Mouse (Mus musculus): ENCODE measurements around the gene Birc2. TPM values are rescaled to one million over a fixed set of nuclear protein-coding genes. Genes with fewer than 3 reads are reported as not detected.
A peak's percentile ranks its signal among the peaks of the same experiment; 100 is the strongest.

Gene Birc2
- total RNA-seq, 2 experiments from 2014 or later: 15.2 to 17.6 TPM

- intact Hi-C loops (cut with DNase I; ENCODE audit: low total_unique reads): loop anchor here (10.0 kb wide), 1 partner anchor 138 kb away; no protein-coding TSS in a partner anchor
- DNase-seq: no peak
Measured at GRCm38 (mm10) chr9:7852346-7853230, 15.7 kb upstream of the Birc2 start.

DNA sequence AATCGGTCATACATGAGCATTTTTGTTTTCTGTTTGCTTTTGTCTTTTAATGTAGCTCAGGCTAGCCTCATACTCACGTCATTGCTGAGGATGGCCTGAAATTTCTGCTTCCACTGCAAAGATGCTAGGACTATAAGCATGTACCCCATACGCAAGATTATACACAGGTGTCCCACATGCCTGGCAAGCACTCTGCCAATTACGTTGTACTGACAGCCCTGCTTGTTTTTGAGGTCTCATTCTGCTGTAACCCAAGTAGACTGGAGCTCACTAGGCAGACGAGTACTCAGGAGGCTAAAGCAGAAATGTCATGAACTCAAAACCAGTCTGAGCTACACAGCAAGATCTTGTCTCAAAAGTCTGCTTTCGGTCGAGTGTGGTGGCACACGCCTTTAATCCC is 15.0 kb upstream of the Birc2 start:
- no peak for DNase-seq
- intact Hi-C loops (cut with DNase I; ENCODE audit: low total_unique reads): loop anchor here (10.0 kb wide), 1 partner anchor 137 kb away; no protein-coding TSS in a partner anchor

- intact Hi-C loops (cut with DNase I; ENCODE audit: low total_unique reads): no loop called here
- DNase-seq: no peak
Measured at GRCm38 (mm10) chr9:7848191-7848590, 11.3 kb upstream of the Birc2 start.

DNA sequence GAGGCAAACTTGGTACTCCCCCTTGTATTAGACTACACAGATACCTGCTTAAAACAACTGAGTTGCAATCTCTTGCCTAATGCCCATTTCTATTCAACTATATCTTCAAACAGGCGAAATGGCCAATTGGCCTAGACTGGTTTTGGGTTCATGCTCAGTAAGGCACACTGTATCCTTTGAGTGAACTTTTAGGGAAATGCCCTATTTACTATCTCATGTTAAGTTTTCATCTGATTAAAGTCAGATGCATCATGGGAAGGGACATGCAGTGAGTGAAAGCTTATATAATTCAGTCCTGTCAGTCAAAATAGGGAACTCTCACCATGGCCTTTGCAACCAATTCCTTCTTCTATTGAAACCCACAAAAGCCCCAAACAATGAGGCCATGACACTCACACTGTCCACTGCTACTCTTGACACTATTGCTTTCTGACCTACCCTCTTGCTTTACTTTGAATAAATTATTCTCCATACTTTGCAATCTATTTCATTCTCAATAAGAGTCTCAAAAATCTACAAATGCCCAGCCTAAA is 9.9 kb upstream of the Birc2 start:
- no peak for DNase-seq
- intact Hi-C loops (cut with DNase I; ENCODE audit: low total_unique reads): no loop called here

- no peak for DNase-seq
- intact Hi-C loops (cut with DNase I; ENCODE audit: low total_unique reads): no loop called here
Measured at GRCm38 (mm10) chr9:7845216-7845895, 8.5 kb upstream of the Birc2 start.

DNA sequence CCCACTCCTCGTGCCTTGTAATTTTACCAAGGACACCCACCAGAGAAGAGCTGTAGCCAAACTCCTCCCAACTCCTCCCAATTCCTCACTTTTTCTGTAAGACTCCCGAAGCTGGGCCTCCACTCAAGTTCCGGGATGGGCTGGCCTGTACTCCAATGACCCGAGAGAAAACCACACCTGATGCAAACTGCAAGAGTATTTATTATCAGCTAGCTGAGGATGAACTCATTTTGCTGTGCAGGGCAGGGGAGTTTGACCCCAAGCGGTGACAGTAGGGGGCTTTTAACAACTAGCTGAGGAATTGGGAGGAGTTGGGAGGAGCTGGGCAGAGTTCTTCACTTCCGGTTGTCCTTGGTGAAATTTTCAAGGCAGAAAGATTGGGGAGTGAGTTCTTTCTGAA is 4.4 kb upstream of the Birc2 start:
- no peak for DNase-seq
- intact Hi-C loops (cut with DNase I; ENCODE audit: low total_unique reads): no loop called here

GRCm38 (mm10) chr9:7837806-7838440 is 1.1 kb upstream of the Birc2 start:
- DNase-seq: no peak
- intact Hi-C loops (cut with DNase I; ENCODE audit: low total_unique reads): no loop called here

DNA sequence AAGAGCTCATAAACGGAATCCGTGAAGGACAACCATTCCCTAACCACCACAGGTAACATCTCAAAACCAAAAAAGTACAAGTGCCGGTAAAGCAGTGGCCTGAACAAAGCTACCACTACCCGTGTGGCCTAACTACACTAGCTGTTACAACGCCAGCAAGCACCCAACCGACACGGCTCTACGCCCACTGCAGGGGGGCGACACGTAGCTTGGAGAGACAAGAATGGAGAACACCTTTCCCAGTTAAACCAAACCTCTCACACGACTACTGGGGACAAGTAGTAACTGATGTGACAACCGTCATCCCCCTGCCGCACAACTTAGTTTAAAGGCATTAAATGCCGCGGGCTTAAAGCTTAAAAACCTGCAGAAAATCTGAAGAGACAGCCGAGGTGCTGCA is 533 bp downstream of the Birc2 start:
- intact Hi-C loops (cut with DNase I; ENCODE audit: low total_unique reads): no loop called here
- peak; percentile 17 for DNase-seq

DNA sequence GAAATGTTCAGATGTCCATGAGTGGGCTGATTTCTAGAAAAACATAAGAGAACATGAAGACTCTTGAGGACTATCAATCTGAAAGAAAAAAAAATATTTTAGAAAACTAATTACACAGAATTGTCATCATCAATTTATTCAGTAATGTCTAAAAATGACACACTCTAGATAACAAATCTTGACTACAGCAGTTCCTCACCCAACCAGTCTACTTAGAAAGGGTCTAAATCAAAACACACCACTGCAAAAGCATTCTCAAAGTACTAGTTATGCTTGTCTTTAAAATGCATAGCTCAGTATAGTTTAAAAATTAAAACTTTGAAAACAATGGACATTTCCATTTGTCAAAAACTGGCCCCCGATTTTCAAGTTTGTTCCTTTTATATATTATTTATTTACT is 1.6 kb downstream of the Birc2 start:
- intact Hi-C loops (cut with DNase I; ENCODE audit: low total_unique reads): no loop called here
- no peak for DNase-seq

GRCm38 (mm10) chr9:7833421-7833820 is 3.4 kb downstream of the Birc2 start:
- intact Hi-C loops (cut with DNase I; ENCODE audit: low total_unique reads): no loop called here
- DNase-seq: no peak

- no peak for DNase-seq
- intact Hi-C loops (cut with DNase I; ENCODE audit: low total_unique reads): no loop called here
Measured at GRCm38 (mm10) chr9:7829531-7830528, 7.0 kb downstream of the Birc2 start.

DNA sequence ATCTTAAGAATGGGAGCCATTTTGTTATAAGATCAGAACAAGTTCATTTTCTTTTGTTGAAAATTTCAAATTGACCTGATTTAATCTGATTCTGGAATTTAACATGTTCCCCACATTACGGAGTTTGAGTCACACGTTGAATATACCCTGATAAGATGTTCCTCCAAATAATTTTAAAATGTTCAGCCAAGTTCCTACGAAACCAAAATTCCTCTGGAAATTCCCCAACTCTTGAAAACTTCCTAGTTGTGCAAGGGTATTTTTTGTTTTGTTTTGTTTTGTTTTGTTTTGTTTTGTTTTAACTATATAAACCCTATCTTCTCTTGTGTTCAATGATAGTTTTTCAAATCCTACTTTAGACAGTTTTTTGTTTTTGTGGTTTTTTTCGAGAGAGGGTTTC is 8.2 kb downstream of the Birc2 start:
- intact Hi-C loops (cut with DNase I; ENCODE audit: low total_unique reads): no loop called here
- no peak for DNase-seq

DNA sequence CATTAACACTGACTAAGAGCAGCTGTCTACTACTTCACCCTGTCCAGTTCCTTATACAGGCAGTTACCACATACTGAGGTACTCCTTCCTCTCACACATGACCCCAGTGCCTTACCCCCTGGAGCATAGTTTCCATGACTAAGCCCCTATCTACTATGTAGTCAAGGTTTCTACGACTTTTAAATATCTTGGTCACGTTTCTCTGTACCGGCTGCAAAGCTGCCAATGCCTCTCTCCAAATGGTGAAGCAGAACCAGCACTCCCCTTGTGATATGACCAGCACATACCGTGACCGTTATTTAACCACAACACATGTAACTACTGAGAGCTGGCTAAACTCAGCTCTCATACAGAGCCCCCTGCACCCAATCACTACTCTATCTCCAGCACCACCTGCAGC is 11.9 kb downstream of the Birc2 start:
- no peak for DNase-seq
- intact Hi-C loops (cut with DNase I; ENCODE audit: low total_unique reads): no loop called here

- DNase-seq: no peak
- intact Hi-C loops (cut with DNase I; ENCODE audit: low total_unique reads): no loop called here
Measured at GRCm38 (mm10) chr9:7822758-7823157, 14.1 kb downstream of the Birc2 start.

- no peak for DNase-seq
- intact Hi-C loops (cut with DNase I; ENCODE audit: low total_unique reads): no loop called here
Measured at GRCm38 (mm10) chr9:7805101-7805506, 31.8 kb downstream of the Birc2 start.

DNA sequence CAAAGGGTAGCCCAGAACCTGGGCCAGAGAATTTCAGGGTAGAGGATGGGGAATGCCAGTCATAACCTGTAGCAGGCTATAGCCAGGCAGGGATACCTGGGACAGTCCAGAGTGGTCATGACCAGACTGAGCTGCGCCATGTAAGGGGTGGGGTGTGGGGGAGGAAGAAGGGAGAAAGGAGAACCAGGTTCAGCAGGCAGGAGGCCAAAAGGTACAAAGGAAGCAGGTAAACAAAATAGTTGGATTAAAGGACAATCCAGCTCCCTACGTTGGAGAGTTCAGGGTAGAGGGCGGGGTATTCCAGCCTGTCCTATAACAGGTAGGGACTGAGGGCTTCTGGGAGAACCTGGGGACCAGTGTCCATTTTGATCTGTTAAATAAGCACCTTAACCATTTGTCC is 38.3 kb downstream of the Birc2 start:
- intact Hi-C loops (cut with DNase I; ENCODE audit: low total_unique reads): no loop called here
- no peak for DNase-seq

- no peak for DNase-seq
- intact Hi-C loops (cut with DNase I; ENCODE audit: low total_unique reads): no loop called here
Measured at GRCm38 (mm10) chr9:7797542-7797941, 39.3 kb downstream of the Birc2 start.

- intact Hi-C loops (cut with DNase I; ENCODE audit: low total_unique reads): no loop called here
- DNase-seq: no peak
Measured at GRCm38 (mm10) chr9:7796129-7796864, 40.6 kb downstream of the Birc2 start.

Data from gastrocnemius, postnatal 14 days (tissue).